Mouse (Mus musculus) brain, embryonic 14.5 days (tissue): ENCODE measurements at regions not wholly inside any gene's neighbourhood (a gene's known extent, or its start where the extent isn't known, plus 50 kb on each side); places are given as distances from the start of the nearest gene placed in this dataset.

Source experiments
- CTCF ChIP-seq: fragments of 200-500 bp; IDR thresholded peaks from 2 replicates; pipeline ENCODE4 v1.5.1; 2012; ENCODE audit warnings: inconsistent platforms, mild to moderate bottlenecking, moderate library complexity, borderline replicate concordance; ENCODE audit not compliant: insufficient read depth, insufficient read length; ENCODE audit errors: extremely low read depth
- POLR2A ChIP-seq: fragments of 200-500 bp; IDR thresholded peaks from 2 replicates; pipeline ENCODE4 v1.6.1; 2012; ENCODE audit warnings: mild to moderate bottlenecking, inconsistent platforms, borderline replicate concordance; ENCODE audit not compliant: poor library complexity, insufficient read depth, insufficient read length, severe bottlenecking; ENCODE audit errors: extremely low read depth

- TF ChIP-seq CTCF (no peak), POLR2A (no peak)
Observed at GRCm38 (mm10) chr3:35245003-35245402, 508.9 kb upstream of the Atp11b start.
